In the genomic region with DNA sequence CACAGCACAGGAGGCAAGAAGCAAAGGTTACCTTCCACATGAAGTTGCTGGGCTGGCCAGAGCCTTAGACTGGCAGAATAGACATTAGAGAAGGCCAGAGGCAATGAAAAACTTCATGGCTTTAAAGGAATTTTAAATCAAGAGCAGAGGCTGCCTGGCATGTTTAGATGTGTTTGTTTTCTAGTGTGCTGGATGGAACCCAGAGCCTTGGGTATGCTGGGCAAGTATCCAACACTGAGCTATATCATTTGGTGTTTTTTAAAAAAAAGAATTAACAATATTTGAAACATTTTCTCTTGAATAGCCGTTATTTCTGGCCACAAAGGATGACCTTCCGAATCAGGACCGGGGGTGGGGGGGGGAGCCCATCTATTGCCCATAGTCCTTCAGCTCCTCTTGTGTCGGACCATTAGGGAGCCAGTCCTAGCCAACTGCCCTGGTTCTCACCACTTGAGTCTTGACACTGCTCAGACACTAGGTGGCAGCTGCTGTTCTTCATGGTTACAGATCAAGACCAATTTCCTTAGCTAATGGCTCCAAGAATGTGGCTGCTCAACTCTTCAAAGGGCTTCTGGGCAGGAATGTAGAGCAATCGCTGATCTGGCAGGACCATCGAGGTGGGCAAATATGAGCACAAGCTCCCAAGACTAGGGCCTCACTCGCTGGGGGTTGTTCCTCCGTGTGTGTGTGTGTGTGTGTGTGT, we compare ENCODE assay signal across 8 mouse cellular contexts. TPM values are rescaled to one million over a fixed set of nuclear protein-coding genes. Genes with fewer than 3 reads are reported as not detected.
DNase-seq lines count a peak whose midpoint lies in the region; TF ChIP-seq lines count a peak whose summit lies in the region.

No protein-coding gene starts in this region.

- no peaks in the 10 kb centered on the region for H3K36me3 ChIP-seq in MEL (ENCODE audit: control insufficient read depth in 1 of 2, insufficient read depth in 2 of 2, low read length in 2 of 2)

- no peaks in the 10 kb centered on the region for H3K79me2 ChIP-seq in MEL (ENCODE audit: control insufficient read depth, insufficient read depth, low read length, poor library complexity)

- H3K9me3 ChIP-seq in MEL (replicated peaks; ENCODE audit: insufficient read depth, low read length): no peaks in the 10 kb centered on the region

- TF ChIP-seq RAD21 in MEL (IDR thresholded peaks at IDR 0.05; ENCODE audit: low read depth, low read length): peak; percentile 70

- H3K9ac ChIP-seq in MEL (ENCODE audit: control insufficient read depth, low read depth, low read length, poor library complexity, severe bottlenecking): no peak overlapping the region

- no peak overlapping the region for H3K4me3 ChIP-seq in MEL (ENCODE audit: control insufficient read depth in 1 of 2, insufficient read depth in 1 of 2, low read depth in 2 of 2, low read length in 2 of 2)

- no peak for TF ChIP-seq POLR2A in MEL (IDR thresholded peaks at IDR 0.05; ENCODE audit: control insufficient read depth in 1 of 2, insufficient read depth in 1 of 2, low read depth in 1 of 2, low read length in 2 of 2, poor library complexity in 1 of 2)

- peak; percentile 41 to 80 (median 63) for TF ChIP-seq CTCF in MEL (IDR thresholded peaks at IDR 0.05 in 2 of 3, conservative IDR thresholded peaks at IDR 0.05 in 1 of 3; ENCODE audit: control insufficient read depth in 1 of 3, insufficient read depth in 1 of 3, low read depth in 2 of 3, low read length in 3 of 3, poor library complexity in 1 of 3, severe bottlenecking in 1 of 3)

- H3K27ac ChIP-seq in MEL (ENCODE audit: control insufficient read depth, low read depth, low read length): no peak overlapping the region

- intact Hi-C loops in heart, postnatal 10 days (cut with DNase I): loop anchor here (1.0 kb wide), 1 partner anchor 172 kb away; no protein-coding TSS in a partner anchor

- TF ChIP-seq EP300 in MEL (IDR thresholded peaks at IDR 0.05; ENCODE audit: low read depth in 1 of 2, low read length in 2 of 2): no peak

- H3K27me3 ChIP-seq in MEL (ENCODE audit: control insufficient read depth in 1 of 2, insufficient read depth in 2 of 2, low read length in 2 of 2): no peaks in the 10 kb centered on the region

- peak; percentile 72 for DNase-seq in layer of hippocampus, adult 11-12 months (ENCODE audit: low spot score)
- DNase-seq in layer of hippocampus, adult 9-10 months (ENCODE audit: low spot score): no peak
- peak; percentile 68 for DNase-seq in MEL (ENCODE audit: low read depth, low spot score)
- DNase-seq in embryo, embryonic 11 days: peak; percentile 69
- peak; percentile 68 to 69 for DNase-seq in heart, postnatal 10 days
- peak; percentile 25 to 77 for DNase-seq in layer of hippocampus, adult 18-20 months (ENCODE audit: low spot score in 2 of 2)
- DNase-seq in lung, postnatal 4 days: peak; percentile 63 to 73
- peak; percentile 56 for DNase-seq in yolk sac, embryonic 10.5 days (ENCODE audit: low spot score)

- no peaks in the 10 kb centered on the region for H3K4me1 ChIP-seq in MEL (ENCODE audit: control insufficient read depth in 1 of 2, insufficient read depth in 2 of 2, low read length in 2 of 2)

TF ChIP-seq in MEL, 35 proteins besides CTCF, POLR2A, EP300 and RAD21:
- TF ChIP-seq ZC3H11A (IDR thresholded peaks at IDR 0.05; ENCODE audit: low read depth, low read length) (peak; percentile 65), GATA1 (IDR thresholded peaks at IDR 0.05; ENCODE audit: low read depth, low read length) (no peak), SMC3 (IDR thresholded peaks at IDR 0.05; ENCODE audit: low read depth, low read length) (peak; percentile 77)

RNA-seq across cellular contexts. Expression of gene Arid5a, which starts 16.4 kb away (rescaled TPM):
- total RNA-seq in MEL (2012; rRNA removed): 4.2 and 6.4 TPM in 2 replicates
- polyA plus RNA-seq in MEL (2012; ENCODE audit: insufficient read depth in 1 of 2, insufficient read length in 2 of 2, low read depth in 1 of 2, low replicate concordance in 2 of 2, missing spikeins in 1 of 2): 1 to 10 TPM in 1 of 2 experiments, not detected in 1; 9.0 TPM
- 10 to 100 TPM; 13.8 to 15.2 TPM for total RNA-seq in heart, postnatal 10 days (2021)
- 10 to 100 TPM; 15.2 to 16.4 TPM for total RNA-seq in layer of hippocampus, adult 18-20 months (2021)

RNA-seq across cellular contexts. Expression of gene Kansl3, which starts 45.1 kb away (rescaled TPM):
- 26.4 and 29.0 TPM in 2 replicates for total RNA-seq in MEL (2012; rRNA removed)
- polyA plus RNA-seq in MEL (2012; ENCODE audit: insufficient read depth in 1 of 2, insufficient read length in 2 of 2, low read depth in 1 of 2, low replicate concordance in 2 of 2, missing spikeins in 1 of 2): 10 to 100 TPM; 45.6 to 55.4 TPM
- total RNA-seq in heart, postnatal 10 days (2021): 10 to 100 TPM; 63.2 to 66.8 TPM
- 10 to 100 TPM; 71.2 to 76.0 TPM for total RNA-seq in layer of hippocampus, adult 18-20 months (2021)

RNA-seq across cellular contexts. Expression of gene Fer1l5, which starts 48.2 kb away (rescaled TPM):
- 0.13 TPM in 1 of 2 replicates, not detected in the other for total RNA-seq in MEL (2012; rRNA removed)
- polyA plus RNA-seq in MEL (2012; ENCODE audit: insufficient read depth in 1 of 2, insufficient read length in 2 of 2, low read depth in 1 of 2, low replicate concordance in 2 of 2, missing spikeins in 1 of 2): 1 to 10 TPM in 1 of 2 experiments, not detected in 1; 2.3 TPM
- not detected for total RNA-seq in heart, postnatal 10 days (2021)
- total RNA-seq in layer of hippocampus, adult 18-20 months (2021): not detected

RNA-seq across cellular contexts. Expression of gene Neurl3, which starts 49.4 kb away (rescaled TPM):
- total RNA-seq in MEL (2012; rRNA removed): 0.92 and 1.3 TPM in 2 replicates
- polyA plus RNA-seq in MEL (2012; ENCODE audit: insufficient read depth in 1 of 2, insufficient read length in 2 of 2, low read depth in 1 of 2, low replicate concordance in 2 of 2, missing spikeins in 1 of 2): 1 to 10 TPM in 1 of 2 experiments, not detected in 1; 3.3 TPM
- total RNA-seq in heart, postnatal 10 days (2021): 1 to 10 TPM; 3.2 to 6.1 TPM
- total RNA-seq in layer of hippocampus, adult 18-20 months (2021): under 1 TPM; 0.53 to 0.77 TPM
